Mouse (Mus musculus): ENCODE data around the gene Pknox2. TPM values are rescaled to one million over a fixed set of nuclear protein-coding genes. Genes with fewer than 3 reads are reported as not detected.
A peak's percentile ranks its signal among the peaks of the same experiment; 100 is the strongest.

Gene Pknox2
- polyA plus RNA-seq, 1 experiment from 2014 or later: 14.5 TPM

DNA sequence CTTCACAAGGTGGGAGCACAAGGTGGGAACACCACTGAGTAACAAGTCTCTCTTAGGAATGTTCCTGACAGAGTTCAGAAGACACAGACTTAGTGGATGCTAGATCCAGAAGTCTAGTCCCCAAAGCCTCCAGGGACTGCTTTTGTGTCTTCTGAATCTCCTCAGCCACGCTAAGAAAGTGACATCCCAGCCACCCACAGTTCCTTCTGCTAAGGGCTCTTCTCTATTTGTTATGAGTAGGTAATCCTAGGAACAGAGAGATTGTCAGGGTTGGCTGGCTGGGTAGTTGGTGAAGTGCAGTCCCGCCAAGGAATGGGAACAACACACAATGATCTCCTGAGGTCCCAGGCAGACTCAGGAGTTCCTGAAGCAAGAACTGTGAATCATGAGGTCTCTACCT, 85.6 kb downstream of the Pknox2 start:
- ATAC-seq (ENCODE audit: low FRiP score, low read depth): no peak
- H3K27me3 ChIP-seq: peaks cover 14% of the 10 kb centered on the region
- H3K9me3 ChIP-seq: no peaks in the 10 kb centered on the region
- no peak overlapping the region for H3K4me3 ChIP-seq
- H3K4me1 ChIP-seq: peaks cover 15% of the 10 kb centered on the region
- 71% methylated on average over 2 of the region's 2 CpGs for WGBS
- H3K27ac ChIP-seq: no peak overlapping the region
- H3K9ac ChIP-seq: no peak overlapping the region
- no peaks in the 10 kb centered on the region for H3K36me3 ChIP-seq
- no peak overlapping the region for H3K4me2 ChIP-seq (replicated peaks)

DNA sequence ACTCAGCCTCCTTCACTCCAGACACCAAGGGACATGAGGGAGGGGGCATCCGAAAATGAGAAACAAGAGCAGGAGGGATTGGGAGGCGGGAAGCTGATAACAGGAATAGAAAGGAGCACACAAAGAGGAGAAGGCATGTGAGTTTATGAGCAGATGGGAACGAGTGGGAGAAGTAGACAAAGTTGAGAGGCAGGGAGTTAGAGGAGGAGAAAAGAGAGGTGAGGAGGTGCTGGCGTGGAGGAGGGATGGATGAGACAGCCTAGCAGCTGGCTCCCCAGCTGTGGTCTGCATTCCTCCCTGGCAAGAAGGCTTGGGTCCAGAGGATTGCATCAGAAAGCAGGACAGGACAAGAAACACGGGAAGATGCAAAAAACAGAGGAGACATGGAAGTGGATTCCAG, 92.5 kb downstream of the Pknox2 start:
- Histone ChIP-seq H3K4me3 (no peak overlapping the region), H3K27me3 (peaks cover 16% of the 10 kb centered on the region), H3K9me3 (no peaks in the 10 kb centered on the region), H3K27ac (peak overlapping the region; percentile 58; the same call in 1 of the 2 replicates), H3K36me3 (no peaks in the 10 kb centered on the region), H3K9ac (no peak overlapping the region), H3K4me1 (peaks cover 47% of the 10 kb centered on the region), H3K4me2 (replicated peaks) (peak overlapping the region; percentile 60)
- ATAC-seq (ENCODE audit: low FRiP score, low read depth): peak; percentile 5; the same call in 1 of the 2 replicates
- 27% methylated on average over 5 of the region's 5 CpGs for WGBS

GRCm38 (mm10) chr9:37053601-37054512, 93.3 kb downstream of the Pknox2 start:
- Histone ChIP-seq H3K9me3 (no peaks in the 10 kb centered on the region), H3K4me1 (peaks cover 53% of the 10 kb centered on the region), H3K9ac (0 out of 2 replicates have a peak overlapping the region, but pooled peaks have one; percentile 26), H3K27ac (peak overlapping the region; percentile 77), H3K4me2 (replicated peaks) (peak overlapping the region; percentile 60), H3K4me3 (peak overlapping the region; percentile 5), H3K27me3 (peaks cover 20% of the 10 kb centered on the region), H3K36me3 (no peaks in the 10 kb centered on the region)
- peak; percentile 91 for ATAC-seq (ENCODE audit: low FRiP score, low read depth)
- 8% methylated on average over 21 of the region's 21 CpGs for WGBS

- Histone ChIP-seq H3K27me3 (peaks cover 21% of the 10 kb centered on the region), H3K36me3 (no peaks in the 10 kb centered on the region), H3K4me3 (no peak overlapping the region; the same call in 1 of the 2 replicates), H3K4me1 (peaks cover 48% of the 10 kb centered on the region), H3K9me3 (no peaks in the 10 kb centered on the region), H3K27ac (peak overlapping the region; percentile 77), H3K4me2 (replicated peaks) (peak overlapping the region; percentile 60), H3K9ac (no peak overlapping the region)
- 12% methylated on average over 6 of the region's 6 CpGs for WGBS
- peak; percentile 24 for ATAC-seq (ENCODE audit: low FRiP score, low read depth)
Measured at GRCm38 (mm10) chr9:37053041-37053440, 94.2 kb downstream of the Pknox2 start.

GRCm38 (mm10) chr9:37051669-37052068, 95.5 kb downstream of the Pknox2 start:
- Histone ChIP-seq H3K4me2 (replicated peaks) (no peak overlapping the region), H3K9ac (no peak overlapping the region), H3K4me1 (peaks cover 52% of the 10 kb centered on the region), H3K36me3 (no peaks in the 10 kb centered on the region), H3K27ac (no peak overlapping the region), H3K27me3 (peaks cover 19% of the 10 kb centered on the region), H3K9me3 (no peaks in the 10 kb centered on the region), H3K4me3 (no peak overlapping the region)
- 88% methylated on average over 4 of the region's 4 CpGs for WGBS
- no peak for ATAC-seq (ENCODE audit: low FRiP score, low read depth)

DNA sequence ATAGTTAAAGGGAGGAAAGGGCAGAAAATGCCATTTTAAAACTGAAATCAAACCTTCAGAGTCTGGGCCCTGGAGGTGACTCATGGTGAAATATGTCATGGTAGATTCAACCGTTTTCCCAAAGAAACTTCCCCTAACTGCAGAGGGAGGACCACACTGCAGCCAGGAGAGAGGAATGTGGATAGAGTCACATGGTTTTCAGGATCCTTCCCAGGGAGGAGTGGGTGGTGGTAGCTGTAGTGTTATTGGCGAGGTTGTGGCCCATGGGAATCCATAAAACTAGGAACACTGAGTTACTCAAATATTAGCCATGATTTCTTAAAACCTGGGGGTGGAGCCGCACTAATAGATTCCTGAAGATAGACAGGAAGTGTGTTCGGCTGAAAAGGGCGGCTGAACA, 99.7 kb downstream of the Pknox2 start:
- Histone ChIP-seq H3K4me3 (no peak overlapping the region), H3K4me2 (replicated peaks) (no peak overlapping the region), H3K27ac (no peak overlapping the region), H3K9ac (no peak overlapping the region), H3K36me3 (no peaks in the 10 kb centered on the region), H3K4me1 (peaks cover 26% of the 10 kb centered on the region), H3K9me3 (no peaks in the 10 kb centered on the region), H3K27me3 (peaks cover 45% of the 10 kb centered on the region)
- peak; percentile 75; the same call in 1 of the 2 replicates for ATAC-seq (ENCODE audit: low FRiP score, low read depth)
- 36% methylated on average over 5 of the region's 5 CpGs for WGBS

- Histone ChIP-seq H3K9me3 (no peaks in the 10 kb centered on the region), H3K4me2 (replicated peaks) (no peak overlapping the region), H3K36me3 (no peaks in the 10 kb centered on the region), H3K27me3 (peaks cover 49% of the 10 kb centered on the region), H3K4me3 (no peak overlapping the region), H3K9ac (no peak overlapping the region), H3K27ac (no peak overlapping the region), H3K4me1 (peaks cover 24% of the 10 kb centered on the region)
- 55% methylated on average over 1 of the region's 1 CpGs for WGBS
- ATAC-seq (ENCODE audit: low FRiP score, low read depth): no peak
Measured at GRCm38 (mm10) chr9:37045875-37046274, 101.3 kb downstream of the Pknox2 start.

GRCm38 (mm10) chr9:37044165-37044564, 103.0 kb downstream of the Pknox2 start:
- Histone ChIP-seq H3K4me1 (peaks cover 23% of the 10 kb centered on the region), H3K4me2 (replicated peaks) (no peak overlapping the region), H3K27ac (no peak overlapping the region), H3K9me3 (no peaks in the 10 kb centered on the region), H3K9ac (no peak overlapping the region), H3K36me3 (no peaks in the 10 kb centered on the region), H3K4me3 (no peak overlapping the region), H3K27me3 (peaks cover 48% of the 10 kb centered on the region)
- 81% methylated on average over 1 of the region's 1 CpGs for WGBS
- ATAC-seq (ENCODE audit: low FRiP score, low read depth): no peak

DNA sequence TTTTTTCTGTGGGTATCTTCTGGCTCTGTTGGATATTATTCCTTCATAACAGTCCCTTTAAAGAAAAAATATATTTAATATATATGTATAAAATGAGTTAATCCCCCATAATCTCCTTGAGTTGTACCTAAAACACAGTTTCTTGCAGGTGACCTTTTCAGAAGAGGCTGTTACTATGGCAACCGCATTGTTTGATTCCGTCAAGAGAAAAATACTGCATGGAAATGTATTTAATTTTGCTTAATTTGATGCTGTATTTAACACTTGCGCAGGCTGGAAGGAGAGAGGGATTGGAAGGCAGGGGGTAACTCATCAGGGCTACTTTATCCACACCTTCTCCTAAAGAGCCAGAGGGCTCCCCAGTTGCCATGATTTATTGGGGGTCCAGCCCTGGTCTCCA, 108.3 kb downstream of the Pknox2 start:
- no peak for ATAC-seq (ENCODE audit: low FRiP score, low read depth)
- Histone ChIP-seq H3K9ac (no peak overlapping the region), H3K27ac (no peak overlapping the region), H3K27me3 (peaks cover 57% of the 10 kb centered on the region), H3K9me3 (no peaks in the 10 kb centered on the region), H3K4me3 (no peak overlapping the region), H3K36me3 (no peaks in the 10 kb centered on the region), H3K4me2 (replicated peaks) (no peak overlapping the region), H3K4me1 (peaks cover 27% of the 10 kb centered on the region)
- 84% methylated on average over 3 of the region's 3 CpGs for WGBS

DNA sequence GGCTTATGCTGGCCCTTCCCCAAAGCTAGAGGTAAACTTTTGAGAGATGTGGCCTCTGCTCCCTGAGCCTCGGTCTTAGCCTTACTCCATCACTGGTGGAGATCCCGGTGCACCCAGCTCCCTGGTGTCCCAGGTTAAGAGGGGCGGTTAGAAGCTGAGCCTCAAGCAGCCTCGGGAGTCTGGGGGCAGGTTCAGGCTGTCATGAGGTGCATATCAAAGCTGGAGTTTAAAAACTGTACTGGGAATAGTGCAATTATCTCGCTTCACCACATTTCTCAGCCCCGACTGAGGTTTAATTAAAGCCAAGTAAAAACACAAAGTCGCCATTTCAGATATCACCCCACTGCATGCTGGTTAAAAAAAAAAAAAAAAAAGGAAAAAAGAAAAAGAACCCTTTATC, 108.8 kb downstream of the Pknox2 start:
- no peaks in the 10 kb centered on the region for H3K36me3 ChIP-seq
- H3K4me1 ChIP-seq: peaks cover 28% of the 10 kb centered on the region
- 49% methylated on average over 7 of the region's 7 CpGs for WGBS
- H3K27me3 ChIP-seq: peaks cover 57% of the 10 kb centered on the region
- no peak overlapping the region for H3K4me3 ChIP-seq
- ATAC-seq (ENCODE audit: low FRiP score, low read depth): no peak
- no peak overlapping the region for H3K9ac ChIP-seq
- no peaks in the 10 kb centered on the region for H3K9me3 ChIP-seq
- H3K27ac ChIP-seq: no peak overlapping the region
- no peak overlapping the region for H3K4me2 ChIP-seq (replicated peaks)

DNA sequence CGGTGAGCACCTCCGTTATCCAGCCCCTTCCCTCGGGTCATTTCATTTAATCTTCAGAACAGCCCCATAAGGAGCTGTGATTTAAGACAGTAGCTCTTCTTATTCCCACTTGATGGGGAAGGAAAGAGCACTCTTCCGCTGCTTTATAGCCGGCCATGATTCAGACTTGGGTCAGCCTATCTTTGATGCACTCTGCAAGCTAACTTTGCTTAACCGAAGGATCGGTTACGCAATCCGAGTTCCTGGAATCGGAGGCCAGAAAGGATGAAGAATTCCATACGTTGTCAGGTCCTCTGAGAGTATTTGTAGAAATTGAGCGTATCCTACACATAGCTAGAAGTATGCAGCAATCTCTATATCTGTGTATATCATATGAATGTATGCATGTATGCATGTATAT, 109.8 kb downstream of the Pknox2 start:
- 71% methylated on average over 12 of the region's 12 CpGs for WGBS
- H3K36me3 ChIP-seq: no peaks in the 10 kb centered on the region
- no peak overlapping the region for H3K27ac ChIP-seq
- no peak overlapping the region for H3K9ac ChIP-seq
- peaks cover 28% of the 10 kb centered on the region for H3K4me1 ChIP-seq
- H3K4me2 ChIP-seq (replicated peaks): no peak overlapping the region
- H3K4me3 ChIP-seq: no peak overlapping the region
- ATAC-seq (ENCODE audit: low FRiP score, low read depth): no peak
- no peaks in the 10 kb centered on the region for H3K9me3 ChIP-seq
- H3K27me3 ChIP-seq: peaks cover 55% of the 10 kb centered on the region

- WGBS: 96% methylated on average over 3 of the region's 3 CpGs
- peaks cover 42% of the 10 kb centered on the region for H3K4me1 ChIP-seq
- H3K4me2 ChIP-seq (replicated peaks): no peak overlapping the region
- no peak for ATAC-seq (ENCODE audit: low FRiP score, low read depth)
- no peaks in the 10 kb centered on the region for H3K9me3 ChIP-seq
- peaks cover 59% of the 10 kb centered on the region for H3K27me3 ChIP-seq
- H3K27ac ChIP-seq: no peak overlapping the region
- no peak overlapping the region for H3K4me3 ChIP-seq
- H3K9ac ChIP-seq: no peak overlapping the region
- H3K36me3 ChIP-seq: no peaks in the 10 kb centered on the region
Measured at GRCm38 (mm10) chr9:37035248-37035647, 112.0 kb downstream of the Pknox2 start.
